Mouse (Mus musculus): ENCODE results near the gene Mast4.

GRCm38 (mm10) chr13:102946024-102946821 lies 388.1 kb downstream of the Mast4 start:
- TF ChIP-seq CTCF (IDR thresholded peaks at IDR 0.05) (no peak), EP300 (IDR thresholded peaks at IDR 0.05; ENCODE audit: insufficient read depth, low read depth, low read length) (no peak)

All from heart, adult 2 months (tissue).